Mouse (Mus musculus): ENCODE measurements around the gene Pnp2. TPM values are rescaled to one million over a fixed set of nuclear protein-coding genes. Genes with fewer than 3 reads are reported as not detected.

The Pnp2 gene
- not detected for polyA plus RNA-seq (2017; shearing (Covaris generic))

GRCm38 (mm10) chr14:50955942-50956508 lies at the start of gene Pnp2:
TSS of gene Pnp2 (plus strand) at chr14:50955992.

DNA sequence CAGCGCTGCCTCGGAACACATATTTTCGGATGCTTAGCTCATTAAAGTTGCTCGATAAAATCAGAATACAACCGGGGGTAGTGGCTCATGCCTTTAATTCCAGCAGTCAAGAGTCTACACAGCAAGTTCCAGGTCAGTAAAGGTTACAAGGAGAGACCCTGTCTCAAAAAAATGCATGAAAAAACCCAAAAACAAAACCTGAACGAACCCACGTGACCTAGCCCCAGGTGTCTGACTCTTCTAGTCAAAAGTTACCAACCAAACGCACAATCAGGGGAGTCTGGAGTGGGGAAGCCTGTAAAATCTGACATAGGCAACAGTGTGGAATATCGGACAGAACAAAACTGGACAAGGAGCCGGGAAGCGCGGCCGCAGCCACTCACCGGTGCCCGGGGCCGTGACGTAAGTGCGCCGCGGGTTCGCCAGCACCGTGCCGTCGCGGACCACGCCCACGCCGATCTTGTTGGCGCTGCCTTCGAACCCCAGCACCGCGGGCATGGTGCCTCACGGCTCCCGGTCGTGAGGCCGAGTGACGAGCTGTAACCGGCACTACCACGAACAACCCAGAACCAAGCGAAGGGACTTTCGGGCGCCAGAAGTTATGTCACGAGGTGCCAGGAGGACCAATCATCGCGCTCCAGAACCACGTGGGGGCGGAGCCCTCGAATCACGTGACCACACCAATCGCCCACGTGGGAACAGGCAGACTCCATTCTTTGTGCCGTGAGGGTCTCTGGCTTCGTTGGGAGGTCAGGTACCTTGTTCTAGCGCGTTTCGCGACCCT lies 31.3 kb upstream of the Pnp2 start, which contains the start of the genes Osgep and Apex1:
TSS of gene Osgep (minus strand) at position 613 of the 784 bp plus-strand sequence.
TSS of gene Apex1 (plus strand) at position 688 of the 784 bp plus-strand sequence.

DNA sequence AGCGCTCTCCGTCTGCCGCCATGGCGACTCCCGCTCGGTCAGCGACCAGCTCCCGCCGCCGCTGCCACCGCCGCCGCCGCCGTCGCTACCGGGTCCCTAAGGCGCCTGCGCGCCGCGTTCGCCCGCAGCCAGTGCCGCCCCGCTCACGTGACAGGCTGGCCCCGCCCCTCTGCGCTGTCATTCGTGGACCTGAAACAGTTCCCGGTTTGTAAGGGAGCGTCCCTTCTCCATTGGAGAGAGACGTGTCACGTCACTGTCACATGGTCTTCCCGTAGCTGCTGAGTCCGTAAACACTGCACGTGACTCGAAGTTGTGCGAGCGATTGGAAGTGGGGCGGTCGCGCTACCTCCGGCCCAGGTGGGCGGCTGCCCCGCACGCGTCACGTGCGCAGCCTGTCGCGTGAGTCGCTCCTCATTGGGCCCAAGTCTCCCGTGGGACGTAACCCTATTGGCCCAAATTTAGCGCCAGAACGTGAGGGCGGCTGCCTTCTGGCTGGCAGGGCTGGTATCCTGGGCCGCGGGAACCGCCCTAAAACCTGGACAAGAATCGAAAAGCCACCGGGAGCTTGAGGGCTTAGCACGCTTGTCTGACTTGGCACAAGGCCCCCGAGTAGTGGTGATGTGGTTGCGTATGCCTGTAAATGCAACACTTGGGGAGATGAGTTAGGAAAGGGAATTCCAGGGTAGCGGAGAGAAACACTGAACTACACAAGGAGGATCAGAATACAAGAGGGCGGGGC lies 24.9 kb upstream of the Pnp2 start, which contains the start of the genes Pip4p1 and Pnp:
TSS of gene Pip4p1 (minus strand) at position 103 of the 739 bp plus-strand sequence.
TSS of gene Pnp (plus strand) at position 329 of the 739 bp plus-strand sequence.

DNA sequence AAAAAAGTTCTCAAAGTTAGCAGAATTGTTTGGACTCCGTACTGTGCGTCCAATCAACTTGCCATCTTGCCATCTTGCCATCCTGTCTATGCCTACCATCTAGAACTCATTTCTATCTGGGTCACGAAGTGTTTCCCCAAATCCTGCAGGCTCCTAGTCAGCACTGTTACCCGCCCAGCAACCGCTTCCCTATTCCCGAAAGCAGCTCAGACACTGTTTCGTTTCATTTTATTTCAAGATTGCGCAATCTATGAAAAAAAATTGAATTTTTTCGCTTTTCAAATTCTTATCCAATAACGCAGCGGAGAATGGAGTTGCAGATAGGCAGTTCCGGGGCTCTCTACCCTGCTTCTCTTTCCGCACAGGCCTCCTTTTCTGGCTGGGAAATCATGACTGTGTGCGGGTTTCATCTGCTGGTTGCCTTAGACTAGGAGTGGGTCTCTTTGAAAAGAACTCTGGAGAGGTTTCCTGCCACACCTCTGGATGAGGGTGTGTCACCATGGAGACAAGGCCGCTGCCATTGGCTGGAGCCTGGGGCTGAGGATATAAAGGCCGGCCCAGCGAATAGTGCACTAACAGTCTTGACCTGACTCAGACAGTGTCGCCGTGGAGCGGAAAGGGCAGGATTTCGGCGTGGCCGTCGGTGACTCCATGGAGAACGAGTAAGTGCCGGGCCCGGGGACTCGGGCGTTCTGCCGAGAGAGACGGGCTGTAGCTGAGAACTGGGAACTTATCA lies 11.7 kb upstream of the Pnp2 start, which contains the start of gene Gm49342:
TSS of gene Gm49342 (plus strand) at position 586 of the 736 bp plus-strand sequence.

DNA sequence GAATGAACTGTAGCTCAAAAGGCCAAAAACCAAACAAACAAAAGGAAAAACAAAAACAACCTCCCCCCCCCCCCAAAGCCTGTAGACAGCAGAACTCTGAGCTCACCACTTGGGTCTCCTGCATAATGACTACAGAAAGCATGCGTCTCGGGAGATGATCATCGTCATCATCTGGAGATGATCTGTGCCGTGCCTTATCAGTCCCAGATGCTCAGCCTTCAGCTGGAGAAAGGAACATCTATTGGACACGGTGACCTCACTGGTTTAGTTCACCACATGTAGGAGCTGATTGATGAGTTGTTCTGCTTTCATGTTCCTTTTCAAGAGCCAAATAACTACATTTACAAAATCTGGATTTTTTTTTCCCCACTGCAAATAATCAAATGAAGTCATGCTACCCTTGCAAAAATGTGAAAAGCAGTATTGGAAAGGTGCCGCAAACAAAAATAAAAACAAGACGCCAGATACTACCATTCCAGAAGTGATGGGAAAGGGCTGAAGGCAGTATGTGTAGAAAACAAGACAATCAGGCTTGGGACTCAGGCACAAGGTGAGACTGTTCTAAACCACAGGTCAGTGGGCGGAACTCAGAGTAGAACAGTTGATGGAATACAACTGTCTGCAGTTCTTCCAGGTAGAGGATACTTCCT lies 51.5 kb downstream of the Pnp2 start, which contains the start of gene Rnase10:
TSS of gene Rnase10 (plus strand) at position 600 of the 650 bp plus-strand sequence.

Other genes with a start within 250 kb of the Pnp2 start
- gene Olfr748, start 248.6 kb upstream of the Pnp2 start, polyA plus RNA-seq (2017; shearing (Covaris generic)): 0.22 TPM
- gene Olfr749, start 210.9 kb upstream of the Pnp2 start, polyA plus RNA-seq (2017; shearing (Covaris generic)): not detected
- 87.5 TPM for gene Ttc5, start 170.5 kb upstream of the Pnp2 start, polyA plus RNA-seq (2017; shearing (Covaris generic))
- not detected for gene Ccnb1ip1, start 148.3 kb upstream of the Pnp2 start, polyA plus RNA-seq (2017; shearing (Covaris generic))
- gene Parp2, start 148.2 kb upstream of the Pnp2 start, polyA plus RNA-seq (2017; shearing (Covaris generic)): 64.7 TPM
- 15.7 TPM for gene Tep1, start 85.4 kb upstream of the Pnp2 start, polyA plus RNA-seq (2017; shearing (Covaris generic))
- gene Klhl33, start 58.5 kb upstream of the Pnp2 start, polyA plus RNA-seq (2017; shearing (Covaris generic)): 0.14 TPM
- gene Osgep, start 31.1 kb upstream of the Pnp2 start, polyA plus RNA-seq (2017; shearing (Covaris generic)): 101 TPM
- 62.6 TPM for gene Apex1, start 31.0 kb upstream of the Pnp2 start, polyA plus RNA-seq (2017; shearing (Covaris generic))
- gene Pip4p1, start 25.1 kb upstream of the Pnp2 start, polyA plus RNA-seq (2017; shearing (Covaris generic)): 138 TPM
- 26.3 TPM for gene Pnp, start 24.9 kb upstream of the Pnp2 start, polyA plus RNA-seq (2017; shearing (Covaris generic))
- not detected for gene Gm49342, start 11.5 kb upstream of the Pnp2 start, polyA plus RNA-seq (2017; shearing (Covaris generic))
- not detected for gene Rnase10, start 51.8 kb downstream of the Pnp2 start, polyA plus RNA-seq (2017; shearing (Covaris generic))
- not detected for gene Rnase9, start 85.9 kb downstream of the Pnp2 start, polyA plus RNA-seq (2017; shearing (Covaris generic))
- gene Rnase11, start 94.2 kb downstream of the Pnp2 start, polyA plus RNA-seq (2017; shearing (Covaris generic)): not detected
- not detected for gene Rnase12, start 101.7 kb downstream of the Pnp2 start, polyA plus RNA-seq (2017; shearing (Covaris generic))
- 0.09 TPM for gene Olfr750, start 118.4 kb downstream of the Pnp2 start, polyA plus RNA-seq (2017; shearing (Covaris generic))
- 0.39 TPM for gene Rnase4, start 135.1 kb downstream of the Pnp2 start, polyA plus RNA-seq (2017; shearing (Covaris generic))
- gene Ang, start 135.2 kb downstream of the Pnp2 start, polyA plus RNA-seq (2017; shearing (Covaris generic)): not detected
- not detected for gene Eddm3b, start 158.4 kb downstream of the Pnp2 start, polyA plus RNA-seq (2017; shearing (Covaris generic))
- gene Rnase6, start 167.9 kb downstream of the Pnp2 start, polyA plus RNA-seq (2017; shearing (Covaris generic)): not detected
- not detected for gene Rnase1, start 190.8 kb downstream of the Pnp2 start, polyA plus RNA-seq (2017; shearing (Covaris generic))
- not detected for gene Rnase2b, start 206.3 kb downstream of the Pnp2 start, polyA plus RNA-seq (2017; shearing (Covaris generic))
- not detected for gene Ang2, start 243.2 kb downstream of the Pnp2 start, polyA plus RNA-seq (2017; shearing (Covaris generic))
- gene Ear14, start 247.4 kb downstream of the Pnp2 start, polyA plus RNA-seq (2017; shearing (Covaris generic)): not detected

Measured in naive thymus-derived CD4-positive, alpha-beta T cell, adult 5 months (primary cell).